Mouse (Mus musculus): ENCODE measurements around the gene Relch. TPM values are rescaled to one million over a fixed set of nuclear protein-coding genes. Genes with fewer than 3 reads are reported as not detected.
"Not testable (repeated sequence)": the region's sequence is repeated elsewhere in the genome, so short reads cannot be mapped to it uniquely, and the experiment has no call there.

Relch gene
- polyA plus RNA-seq, 2 experiments: 22.9 to 24.3 TPM

GRCm38 (mm10) chr1:105711227-105711626, 47.6 kb downstream of the Relch start:
- Histone ChIP-seq H3K27me3 (ENCODE audit: control insufficient read depth, insufficient read depth, low read length) (no peaks in the 10 kb centered on the region), H3K4me3 (replicated peaks; ENCODE audit: low read length) (no peak overlapping the region), H3K27ac (replicated peaks; ENCODE audit: low read depth, low read length) (no peak overlapping the region), H3K9me3 (ENCODE audit: control insufficient read depth, low read length) (no peaks in the 10 kb centered on the region), H3K9ac (ENCODE audit: low read depth, low read length, severe bottlenecking) (no peak overlapping the region), H3K36me3 (ENCODE audit: control insufficient read depth, insufficient read depth, low read length) (peaks cover 37% of the 10 kb centered on the region), H3K4me2 (replicated peaks; ENCODE audit: low read depth, low read length, severe bottlenecking) (no peak overlapping the region), H3K4me1 (ENCODE audit: control insufficient read depth, insufficient read depth, low read length) (no peaks in the 10 kb centered on the region)
- ATAC-seq (ENCODE audit: low FRiP score, low read depth) (no peak), DNase-seq (ENCODE audit: low spot score) (peak; percentile 31)
- 32% methylated on average over 1 of the region's 1 CpGs for WGBS
- TF ChIP-seq POLR2A (IDR thresholded peaks at IDR 0.05; ENCODE audit: borderline replicate concordance, extremely low read depth, insufficient read depth, insufficient read length): no peak

GRCm38 (mm10) chr1:105712822-105713221, 49.2 kb downstream of the Relch start:
- no peak for TF ChIP-seq POLR2A (IDR thresholded peaks at IDR 0.05; ENCODE audit: borderline replicate concordance, extremely low read depth, insufficient read depth, insufficient read length)
- ATAC-seq (ENCODE audit: low FRiP score, low read depth) (no peak), DNase-seq (ENCODE audit: low spot score) (no peak)
- no peaks in the 10 kb centered on the region for H3K4me1 ChIP-seq (ENCODE audit: control insufficient read depth, insufficient read depth, low read length)
- H3K27ac ChIP-seq (replicated peaks; ENCODE audit: low read depth, low read length): no peak overlapping the region
- H3K9ac ChIP-seq (ENCODE audit: low read depth, low read length, severe bottlenecking): no peak overlapping the region
- H3K9me3 ChIP-seq (ENCODE audit: control insufficient read depth, low read length): no peaks in the 10 kb centered on the region
- H3K36me3 ChIP-seq (ENCODE audit: control insufficient read depth, insufficient read depth, low read length): peaks cover 35% of the 10 kb centered on the region
- H3K4me3 ChIP-seq (replicated peaks; ENCODE audit: low read length): no peak overlapping the region
- no peaks in the 10 kb centered on the region for H3K27me3 ChIP-seq (ENCODE audit: control insufficient read depth, insufficient read depth, low read length)
- no peak overlapping the region for H3K4me2 ChIP-seq (replicated peaks; ENCODE audit: low read depth, low read length, severe bottlenecking)
- 91% methylated on average over 2 of the region's 2 CpGs for WGBS

GRCm38 (mm10) chr1:105718358-105718757, 54.7 kb downstream of the Relch start:
- no peaks in the 10 kb centered on the region for H3K9me3 ChIP-seq (ENCODE audit: control insufficient read depth, low read length)
- H3K4me2 ChIP-seq (replicated peaks; ENCODE audit: low read depth, low read length, severe bottlenecking): no peak overlapping the region
- no peak for TF ChIP-seq POLR2A (IDR thresholded peaks at IDR 0.05; ENCODE audit: borderline replicate concordance, extremely low read depth, insufficient read depth, insufficient read length)
- H3K4me1 ChIP-seq (ENCODE audit: control insufficient read depth, insufficient read depth, low read length): no peaks in the 10 kb centered on the region
- no peaks in the 10 kb centered on the region for H3K27me3 ChIP-seq (ENCODE audit: control insufficient read depth, insufficient read depth, low read length)
- H3K27ac ChIP-seq (replicated peaks; ENCODE audit: low read depth, low read length): no peak overlapping the region
- H3K9ac ChIP-seq (ENCODE audit: low read depth, low read length, severe bottlenecking): no peak overlapping the region
- ATAC-seq (ENCODE audit: low FRiP score, low read depth) (no peak), DNase-seq (ENCODE audit: low spot score) (no peak)
- peaks cover 40% of the 10 kb centered on the region for H3K36me3 ChIP-seq (ENCODE audit: control insufficient read depth, insufficient read depth, low read length)
- no peak overlapping the region for H3K4me3 ChIP-seq (replicated peaks; ENCODE audit: low read length)
- WGBS: 95% methylated on average over 1 of the region's 1 CpGs

GRCm38 (mm10) chr1:105729246-105729645, 65.6 kb downstream of the Relch start:
- DNase-seq (ENCODE audit: low spot score); H3K9ac ChIP-seq (ENCODE audit: low read depth, low read length, severe bottlenecking); H3K27ac ChIP-seq (replicated peaks; ENCODE audit: low read depth, low read length); H3K9me3 ChIP-seq (ENCODE audit: control insufficient read depth, low read length); H3K4me1 ChIP-seq (ENCODE audit: control insufficient read depth, insufficient read depth, low read length); H3K27me3 ChIP-seq (ENCODE audit: control insufficient read depth, insufficient read depth, low read length); ATAC-seq (ENCODE audit: low FRiP score, low read depth); H3K4me3 ChIP-seq (replicated peaks; ENCODE audit: low read length); H3K4me2 ChIP-seq (replicated peaks; ENCODE audit: low read depth, low read length, severe bottlenecking): not testable (repeated sequence)
- peaks cover 26% of the 10 kb centered on the region for H3K36me3 ChIP-seq (ENCODE audit: control insufficient read depth, insufficient read depth, low read length)
- WGBS: 94% methylated on average over 12 of the region's 13 CpGs

GRCm38 (mm10) chr1:105735318-105735717, 71.7 kb downstream of the Relch start:
- H3K4me3 ChIP-seq (replicated peaks; ENCODE audit: low read length): no peak overlapping the region
- H3K4me2 ChIP-seq (replicated peaks; ENCODE audit: low read depth, low read length, severe bottlenecking): no peak overlapping the region
- H3K27me3 ChIP-seq (ENCODE audit: control insufficient read depth, insufficient read depth, low read length): no peaks in the 10 kb centered on the region
- ATAC-seq (ENCODE audit: low FRiP score, low read depth): no peak
- no peak for TF ChIP-seq POLR2A (IDR thresholded peaks at IDR 0.05; ENCODE audit: borderline replicate concordance, extremely low read depth, insufficient read depth, insufficient read length)
- H3K9me3 ChIP-seq (ENCODE audit: control insufficient read depth, low read length): no peaks in the 10 kb centered on the region
- H3K36me3 ChIP-seq (ENCODE audit: control insufficient read depth, insufficient read depth, low read length): peaks cover 21% of the 10 kb centered on the region
- no peak for DNase-seq (ENCODE audit: low spot score)
- H3K9ac ChIP-seq (ENCODE audit: low read depth, low read length, severe bottlenecking): no peak overlapping the region
- WGBS: 72% methylated on average over 3 of the region's 3 CpGs
- no peak overlapping the region for H3K27ac ChIP-seq (replicated peaks; ENCODE audit: low read depth, low read length)
- H3K4me1 ChIP-seq (ENCODE audit: control insufficient read depth, insufficient read depth, low read length): no peaks in the 10 kb centered on the region

- no peak for TF ChIP-seq POLR2A (IDR thresholded peaks at IDR 0.05; ENCODE audit: borderline replicate concordance, extremely low read depth, insufficient read depth, insufficient read length)
- ATAC-seq (ENCODE audit: low FRiP score, low read depth): no peak
- no peak overlapping the region for H3K27ac ChIP-seq (replicated peaks; ENCODE audit: low read depth, low read length)
- H3K36me3 ChIP-seq (ENCODE audit: control insufficient read depth, insufficient read depth, low read length): peaks cover 34% of the 10 kb centered on the region
- no peaks in the 10 kb centered on the region for H3K27me3 ChIP-seq (ENCODE audit: control insufficient read depth, insufficient read depth, low read length)
- H3K9me3 ChIP-seq (ENCODE audit: control insufficient read depth, low read length): no peaks in the 10 kb centered on the region
- WGBS: 86% methylated on average over 6 of the region's 6 CpGs
- H3K9ac ChIP-seq (ENCODE audit: low read depth, low read length, severe bottlenecking): no peak overlapping the region
- DNase-seq (ENCODE audit: low spot score): no peak
- H3K4me3 ChIP-seq (replicated peaks; ENCODE audit: low read length): no peak overlapping the region
- H3K4me1 ChIP-seq (ENCODE audit: control insufficient read depth, insufficient read depth, low read length): no peaks in the 10 kb centered on the region
- no peak overlapping the region for H3K4me2 ChIP-seq (replicated peaks; ENCODE audit: low read depth, low read length, severe bottlenecking)
Observed at GRCm38 (mm10) chr1:105738334-105738733, 74.7 kb downstream of the Relch start.

Data from limb, embryonic 14.5 days (tissue).